Mouse (Mus musculus) left cerebral cortex, adult 2 months (tissue): Measurements from ENCODE around the gene Daam1. TPM values are rescaled to one million over a fixed set of nuclear protein-coding genes. Genes with fewer than 3 reads are reported as not detected.
A peak's percentile ranks its signal among the peaks of the same experiment; 100 is the strongest.

Source experiments
- DNase-seq, 2 experiments: peaks; one replicate each; pipeline ENCODE4 v3.0.0; 2021 to 2022; ENCODE audit warnings: low spot score in 2 of 2, mixed read lengths in 1 of 2; ENCODE audit errors: extremely low spot score in 1 of 2
- H3K27ac ChIP-seq: fragments of 200-600 bp; 2 replicates; pipeline ENCODE4 v1.8.1; 2022
- H3K4me3 ChIP-seq: fragments of 200-600 bp; 2 replicates; pipeline ENCODE4 v1.8.1; 2022
- CTCF ChIP-seq: fragments of 200-600 bp; IDR thresholded peaks from 2 replicates; pipeline ENCODE4 v1.8.1; 2022; ENCODE audit warnings: antibody characterized with exemption, mild to moderate bottlenecking, moderate library complexity
- intact Hi-C: fragments of 180-260 bp; cut with DNase I; formaldehyde crosslinking; loops from one replicate; pipeline ENCODE4 v1.15.1; 2025
- total RNA-seq, 2 experiments: library from RNA; stranded (reverse); gene quantifications; 2 replicates each; pipeline ENCODE4 v1.2.3; 2021

The Daam1 gene
- total RNA-seq, 2 experiments from 2014 or later = 48.0 to 55.0 TPM

DNA sequence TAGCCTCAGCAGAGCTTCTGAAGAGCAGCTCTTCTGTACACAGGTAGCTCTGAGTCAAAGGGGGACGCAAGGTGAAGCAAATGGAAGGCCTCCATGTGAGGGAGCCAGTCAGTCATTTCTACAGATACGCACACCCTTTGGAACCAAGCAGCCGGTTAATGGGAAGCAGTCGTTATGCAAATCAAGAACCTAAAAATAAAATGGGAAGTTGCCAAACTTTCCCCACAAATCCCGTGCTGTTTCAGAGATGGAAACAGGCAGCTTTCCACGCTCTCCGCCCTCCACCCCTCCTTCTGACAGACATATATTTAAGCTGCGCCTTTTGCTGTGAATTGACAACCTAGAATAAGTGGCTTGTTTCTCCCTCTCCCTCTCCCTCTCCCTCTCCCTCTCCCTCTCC, 150.4 kb downstream of the Daam1 start:
- H3K4me3 ChIP-seq = no peak overlapping the region
- intact Hi-C loops = loop anchor here (5.0 kb wide), 2 partner anchors 149 to 214 kb away; partner anchors contain the start of gene Daam1
- DNase-seq = no peak
- H3K27ac ChIP-seq = peak overlapping the region; percentile 19; the same call in 1 of the 2 replicates
- no peak for TF ChIP-seq CTCF

DNA sequence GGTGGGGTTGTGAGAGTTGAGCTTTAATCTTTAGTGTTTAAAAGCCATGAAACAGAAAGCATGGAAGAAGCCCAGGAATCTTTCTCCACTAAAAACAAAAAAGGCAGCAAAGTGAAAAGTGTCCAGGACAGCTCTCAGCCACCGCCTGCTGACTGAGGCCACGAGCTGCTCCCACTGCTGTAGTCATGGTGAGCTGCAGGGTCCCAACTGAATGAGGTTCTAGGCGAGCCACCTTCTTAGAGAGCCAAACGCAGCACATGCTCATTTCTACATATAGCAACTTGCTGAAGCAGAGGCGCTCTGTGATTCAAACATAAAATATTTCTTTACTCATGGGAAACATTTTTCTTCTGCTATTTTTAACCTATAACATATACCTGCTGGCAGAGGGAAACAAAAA, 150.9 kb downstream of the Daam1 start:
- no peak; the same call in 1 of the 2 replicates for TF ChIP-seq CTCF
- no peak for DNase-seq
- intact Hi-C loops = loop anchor here (5.0 kb wide), 2 partner anchors 149 to 214 kb away; partner anchors contain the start of gene Daam1
- no peak overlapping the region for H3K4me3 ChIP-seq
- 0 out of 2 replicates have a peak overlapping the region, but pooled peaks have one; percentile 11 for H3K27ac ChIP-seq

DNA sequence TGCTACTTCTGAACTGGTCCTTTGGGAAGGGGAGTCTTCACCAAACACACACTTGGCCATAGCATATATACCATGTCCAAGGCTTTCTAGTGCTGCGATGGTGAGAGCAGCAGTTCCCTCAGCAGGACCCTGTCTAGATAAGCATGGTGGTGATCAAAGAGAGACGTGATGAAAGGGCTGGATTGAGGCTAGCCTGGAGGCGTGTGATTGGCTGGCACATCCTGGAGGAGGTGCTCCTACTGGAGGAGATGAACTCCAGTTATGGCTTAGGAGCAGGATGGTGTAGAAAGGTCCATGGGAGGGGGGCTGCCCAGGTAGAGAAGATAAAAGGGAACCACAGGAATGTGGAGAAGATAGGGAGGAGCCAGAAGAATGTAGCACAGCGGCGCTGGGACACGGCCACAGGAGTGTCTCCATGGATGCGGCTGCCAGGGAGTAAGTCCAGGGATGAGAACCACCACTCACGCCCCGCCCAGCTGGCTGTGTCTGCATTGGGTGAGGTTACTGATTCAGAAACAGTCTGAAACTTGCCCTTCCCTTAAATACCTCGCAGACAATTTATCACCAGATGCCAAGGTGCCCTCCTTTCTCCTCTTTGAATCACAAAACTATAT, 152.3 kb downstream of the Daam1 start:
- Histone ChIP-seq H3K4me3 (no peak overlapping the region), H3K27ac (no peak overlapping the region)
- TF ChIP-seq CTCF = no peak
- intact Hi-C loops = loop anchor here (5.0 kb wide), 2 partner anchors 151 to 216 kb away; partner anchors contain the start of gene Daam1
- DNase-seq = no peak

DNA sequence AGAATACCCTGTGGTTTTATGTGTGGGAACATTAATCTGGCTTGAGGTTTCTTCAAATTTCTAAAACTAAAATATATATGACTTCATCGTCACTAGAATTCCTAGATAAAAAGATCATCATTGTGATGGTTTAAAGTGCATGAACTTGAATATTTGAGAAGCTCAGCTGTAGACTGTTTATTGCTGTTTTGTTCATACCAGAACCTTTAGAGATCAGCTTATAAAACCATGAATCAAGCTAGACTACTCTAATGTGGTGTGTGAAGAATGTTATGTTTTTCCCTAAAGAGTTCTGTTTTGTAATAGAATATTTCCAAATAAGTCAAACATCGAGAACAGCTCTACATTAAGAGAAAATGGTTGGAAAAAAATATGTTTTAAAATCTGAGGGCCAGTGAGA, 156.3 kb downstream of the Daam1 start:
- Histone ChIP-seq H3K27ac (no peak overlapping the region), H3K4me3 (no peak overlapping the region)
- intact Hi-C loops = no loop called here
- no peak for DNase-seq
- no peak for TF ChIP-seq CTCF

DNA sequence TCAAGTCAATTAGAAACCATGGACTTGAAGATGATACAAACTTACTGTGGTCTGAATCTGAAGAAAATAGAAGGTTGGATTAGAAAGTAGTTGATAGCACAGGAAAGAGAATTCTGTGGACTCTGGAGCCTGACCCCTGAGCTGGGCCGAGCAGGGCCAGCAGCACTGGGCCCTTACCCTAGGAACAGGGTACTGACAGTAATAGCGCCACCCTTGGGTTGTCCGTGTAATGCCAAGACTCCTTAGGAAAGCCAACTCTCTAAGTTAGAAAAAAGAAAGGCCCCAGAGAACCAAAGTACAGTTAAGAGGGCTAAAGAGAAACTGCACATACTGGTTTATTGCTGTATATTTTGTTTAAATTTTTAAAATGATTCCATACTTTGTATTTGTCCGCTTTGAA, 157.0 kb downstream of the Daam1 start:
- Histone ChIP-seq H3K4me3 (no peak overlapping the region), H3K27ac (no peak overlapping the region)
- no peak for DNase-seq
- TF ChIP-seq CTCF = peak; percentile 41
- intact Hi-C loops = no loop called here

DNA sequence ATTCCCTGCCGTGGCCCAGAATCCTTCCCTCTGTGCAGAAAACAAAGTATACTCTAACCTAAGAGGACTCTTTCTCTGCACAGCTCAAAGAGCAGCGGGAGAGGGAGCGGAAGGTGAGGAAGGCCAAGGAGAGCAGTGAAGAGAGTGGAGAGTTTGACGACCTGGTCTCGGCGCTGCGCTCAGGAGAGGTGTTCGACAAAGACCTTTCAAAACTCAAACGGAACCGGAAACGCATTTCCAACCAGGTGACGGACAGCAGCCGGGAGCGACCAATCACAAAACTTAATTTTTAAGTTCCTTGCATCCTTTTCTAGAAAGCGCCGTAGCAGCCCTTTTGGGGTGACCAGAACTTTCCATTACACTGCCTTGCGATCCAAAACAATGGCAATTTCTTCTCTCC, 158.7 kb downstream of the Daam1 start:
- DNase-seq = no peak
- intact Hi-C loops = no loop called here
- H3K27ac ChIP-seq = no peak overlapping the region
- H3K4me3 ChIP-seq = no peak overlapping the region
- TF ChIP-seq CTCF = no peak

DNA sequence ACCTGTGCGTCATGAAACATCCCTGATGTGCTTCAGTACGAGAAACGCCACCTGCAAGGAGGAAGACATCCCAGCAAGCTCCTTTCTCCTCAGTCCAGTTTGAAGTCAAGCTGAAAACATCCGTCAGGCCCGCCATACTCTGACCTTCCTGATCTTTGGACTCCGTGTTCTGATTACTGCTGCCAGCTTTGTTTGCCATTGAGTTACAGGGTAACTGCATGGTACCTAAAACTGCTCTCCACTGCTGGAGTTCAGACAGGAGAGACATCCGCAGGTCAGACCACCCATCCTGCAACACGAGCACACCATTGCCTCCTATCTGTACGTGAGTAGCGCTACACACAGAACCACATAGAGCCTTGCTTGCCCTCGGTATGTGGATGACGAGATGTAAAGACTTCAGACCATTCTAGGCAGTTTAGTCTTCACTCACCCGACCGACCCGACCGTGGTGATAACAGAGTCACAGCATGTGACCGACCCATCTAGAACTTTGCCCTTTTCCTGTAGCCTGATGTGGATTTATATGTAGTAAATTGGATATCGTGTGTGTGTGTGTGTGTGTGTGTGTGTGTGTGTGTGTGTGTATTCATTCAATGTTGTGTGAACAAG, 161.8 kb downstream of the Daam1 start:
- DNase-seq = no peak
- no peak for TF ChIP-seq CTCF
- intact Hi-C loops = no loop called here
- Histone ChIP-seq H3K27ac (no peak overlapping the region), H3K4me3 (no peak overlapping the region)

DNA sequence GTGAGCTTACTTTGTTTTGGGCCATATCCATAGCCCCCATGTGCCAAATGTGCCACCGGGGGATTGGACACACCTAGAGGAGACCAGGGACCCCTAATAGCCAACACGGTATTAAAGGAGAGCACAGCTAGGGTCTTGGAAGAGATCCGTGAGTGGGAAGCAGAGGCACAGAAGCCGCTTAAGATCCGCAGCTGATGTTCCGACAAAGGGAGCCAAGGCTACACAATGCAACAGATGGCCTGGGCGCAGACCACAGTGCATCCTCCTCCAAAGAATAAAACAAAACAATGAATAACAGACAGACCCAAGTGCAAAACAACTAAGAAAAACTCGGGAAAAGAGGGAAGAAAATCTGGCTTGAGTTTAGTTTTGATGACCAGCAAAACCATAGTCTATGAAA, 165.0 kb downstream of the Daam1 start:
- Histone ChIP-seq H3K4me3 (no peak overlapping the region), H3K27ac (no peak overlapping the region)
- no peak for TF ChIP-seq CTCF
- intact Hi-C loops = no loop called here
- DNase-seq = no peak

DNA sequence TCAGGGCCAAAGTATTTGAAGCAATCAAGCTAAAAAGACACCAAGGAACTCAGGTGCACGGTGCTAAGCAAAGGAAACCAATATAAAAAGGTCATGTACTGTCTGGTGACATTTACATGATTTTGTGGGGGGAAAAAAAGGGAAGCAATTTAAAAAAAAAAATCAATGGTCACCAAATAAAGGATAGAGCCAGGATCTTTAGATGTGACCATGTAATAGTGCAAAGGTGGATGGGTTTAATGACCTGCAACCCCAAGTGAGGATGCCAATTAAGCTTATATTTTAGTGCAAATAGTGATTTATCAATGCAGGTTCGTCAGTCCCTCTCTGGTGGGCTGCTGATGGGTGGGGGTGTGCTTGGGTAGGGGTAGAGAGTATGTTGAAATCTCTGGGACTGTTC, 166.0 kb downstream of the Daam1 start:
- TF ChIP-seq CTCF = no peak
- no peak for DNase-seq
- Histone ChIP-seq H3K27ac (no peak overlapping the region), H3K4me3 (no peak overlapping the region)
- intact Hi-C loops = no loop called here

DNA sequence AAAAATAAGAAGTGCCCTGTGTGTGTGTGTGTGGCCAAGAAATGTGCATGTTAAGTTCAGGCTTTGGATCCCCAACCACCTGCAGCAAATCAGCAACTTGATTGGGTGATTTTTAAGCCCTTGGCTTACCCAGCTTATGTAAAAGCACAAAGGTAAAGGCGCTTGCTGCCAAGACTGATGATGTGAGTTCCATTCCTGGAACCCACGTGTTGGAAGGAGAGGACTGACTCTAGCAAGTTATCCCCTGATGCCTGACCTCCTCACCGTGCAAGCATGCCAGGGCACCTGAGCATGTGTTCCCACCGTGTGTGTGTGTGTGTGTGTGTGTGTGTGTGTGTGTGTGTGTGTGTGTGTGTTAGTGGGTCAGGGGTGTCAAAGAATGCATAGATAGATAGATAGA, 166.5 kb downstream of the Daam1 start:
- no peak for DNase-seq
- intact Hi-C loops = no loop called here
- no peak for TF ChIP-seq CTCF
- Histone ChIP-seq H3K27ac (no peak overlapping the region), H3K4me3 (no peak overlapping the region)

DNA sequence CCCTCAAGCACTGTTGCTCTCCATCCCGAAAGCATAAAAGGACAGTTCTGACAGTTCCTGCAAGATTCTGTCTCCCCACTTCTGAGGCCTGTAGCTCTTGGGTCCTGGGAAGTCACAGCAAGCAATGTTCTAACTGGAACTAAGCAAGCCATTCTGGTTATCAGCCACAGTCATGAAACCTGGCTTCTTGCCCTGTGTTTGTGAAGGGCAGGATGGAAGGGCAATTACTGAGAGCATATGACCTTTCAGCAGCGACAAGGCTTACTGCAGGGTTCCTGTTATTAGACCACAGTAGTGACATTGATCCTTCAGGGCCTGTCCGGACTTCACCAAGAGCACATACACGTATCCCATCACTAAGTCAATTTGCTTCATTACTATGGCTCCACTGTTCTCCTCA, 167.8 kb downstream of the Daam1 start:
- Histone ChIP-seq H3K27ac (no peak overlapping the region), H3K4me3 (no peak overlapping the region)
- no peak for TF ChIP-seq CTCF
- no peak for DNase-seq
- intact Hi-C loops = no loop called here

DNA sequence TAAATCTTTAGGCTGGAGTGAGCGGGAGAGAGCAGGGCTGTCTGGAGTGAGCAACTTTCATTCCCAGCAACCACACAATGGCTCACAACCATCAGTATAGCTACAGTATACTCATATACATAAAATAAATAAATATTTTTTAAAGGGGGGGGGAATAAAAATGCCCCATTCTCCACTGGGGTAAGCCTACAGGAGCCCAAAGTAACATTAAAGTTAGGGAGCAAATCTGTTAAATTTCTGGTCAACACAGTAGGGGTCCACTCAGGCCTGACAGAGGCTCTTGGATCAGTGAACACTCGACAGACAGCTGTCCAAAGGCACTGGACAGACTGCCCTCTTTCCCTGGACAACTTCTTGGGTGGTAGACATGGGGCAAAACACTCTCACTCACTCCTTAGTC, 168.8 kb downstream of the Daam1 start:
- no peak for DNase-seq
- H3K4me3 ChIP-seq = no peak overlapping the region
- intact Hi-C loops = no loop called here
- H3K27ac ChIP-seq = no peak overlapping the region
- no peak for TF ChIP-seq CTCF

DNA sequence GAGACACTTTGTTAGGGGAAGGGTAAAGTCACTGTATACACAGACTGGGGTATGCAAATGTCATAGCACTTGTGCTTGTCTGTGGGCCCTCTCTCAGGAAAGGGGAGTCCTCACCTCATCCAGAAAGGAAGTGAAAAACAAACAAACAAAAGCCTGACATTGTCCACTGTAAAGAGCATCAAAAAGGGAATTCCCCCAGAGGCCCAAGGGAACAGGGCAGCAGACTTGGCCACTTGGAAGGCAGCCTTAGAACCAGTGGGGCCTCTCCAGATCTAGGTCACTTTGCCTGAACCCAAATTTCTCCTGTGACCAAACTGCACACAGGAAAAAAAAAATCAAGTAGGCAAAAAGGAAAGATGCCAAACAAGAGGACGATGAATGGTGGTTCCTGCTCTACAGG, 170.9 kb downstream of the Daam1 start:
- Histone ChIP-seq H3K4me3 (no peak overlapping the region), H3K27ac (no peak overlapping the region)
- DNase-seq = no peak
- intact Hi-C loops = no loop called here
- TF ChIP-seq CTCF = no peak
